Mouse (Mus musculus) intestine, embryonic 16.5 days (tissue): ENCODE results near the gene Gm6993. TPM values are rescaled to one million over a fixed set of nuclear protein-coding genes. Genes with fewer than 3 reads are reported as not detected.

Source experiments
- ATAC-seq: fragments of 200-750 bp; cut with Nextera tagmentation; 2 replicates; pipeline ENCODE4 v1.8.0; 2017; ENCODE audit warnings: moderate TSS enrichment, moderate library complexity
- H3K27ac ChIP-seq: fragments of 300-500 bp; sonication (generic); 2 replicates; pipeline ENCODE4 v1.5.1; 2014; ENCODE audit warnings: mild to moderate bottlenecking, low read length
- H3K27me3 ChIP-seq: fragments of 300-500 bp; sonication (generic); replicated peaks from 2 replicates; pipeline ENCODE4 v1.6.1; 2014; ENCODE audit warnings: low read length, control low read depth, mixed read lengths; ENCODE audit not compliant: control insufficient read depth, insufficient read depth
- H3K36me3 ChIP-seq: fragments of 300-500 bp; sonication (generic); 2 replicates; pipeline ENCODE4 v1.6.1; 2014; ENCODE audit warnings: low read length, control low read depth; ENCODE audit not compliant: control insufficient read depth, insufficient read depth
- H3K4me1 ChIP-seq: fragments of 300-500 bp; sonication (generic); 2 replicates; pipeline ENCODE4 v1.6.1; 2014; ENCODE audit warnings: low read length, control low read depth, mixed read lengths; ENCODE audit not compliant: control insufficient read depth, insufficient read depth
- H3K4me2 ChIP-seq: fragments of 300-500 bp; sonication (generic); 2 replicates; pipeline ENCODE4 v1.6.1; 2014; ENCODE audit warnings: low read depth, low read length, control low read depth
- H3K4me3 ChIP-seq: fragments of 300-500 bp; sonication (generic); 2 replicates; pipeline ENCODE4 v1.5.1; 2014; ENCODE audit warnings: mild to moderate bottlenecking, low read length
- H3K9ac ChIP-seq: fragments of 300-500 bp; sonication (generic); 2 replicates; pipeline ENCODE4 v1.6.1; 2014; ENCODE audit warnings: low read depth, low read length
- H3K9me3 ChIP-seq: fragments of 300-500 bp; sonication (generic); 2 replicates; pipeline ENCODE4 v1.6.1; 2016; ENCODE audit warnings: low read length, control low read depth; ENCODE audit not compliant: control insufficient read depth
- WGBS: fragments of 180-500 bp; shearing (Covaris S2); extraction: QIAGEN DNeasy Blood & Tissue Kit; methylation state at CpG from one replicate; pipeline ENCODE4 v1.1.7; 2014; 5-methylcytosine and 5-hydroxymethylcytosine counted together
- polyA plus RNA-seq: library from polyadenylated mRNA; unstranded; fragments of >200 nt; fragmentation: Nextera tagmentation; extraction: Ambion mirVana; gene quantifications from 2 replicates; pipeline ENCODE4 v1.2.1, GENCODE M21; 2015

Gene Gm6993
- polyA plus RNA-seq, 1 experiment from 2014 or later, result not detected

DNA sequence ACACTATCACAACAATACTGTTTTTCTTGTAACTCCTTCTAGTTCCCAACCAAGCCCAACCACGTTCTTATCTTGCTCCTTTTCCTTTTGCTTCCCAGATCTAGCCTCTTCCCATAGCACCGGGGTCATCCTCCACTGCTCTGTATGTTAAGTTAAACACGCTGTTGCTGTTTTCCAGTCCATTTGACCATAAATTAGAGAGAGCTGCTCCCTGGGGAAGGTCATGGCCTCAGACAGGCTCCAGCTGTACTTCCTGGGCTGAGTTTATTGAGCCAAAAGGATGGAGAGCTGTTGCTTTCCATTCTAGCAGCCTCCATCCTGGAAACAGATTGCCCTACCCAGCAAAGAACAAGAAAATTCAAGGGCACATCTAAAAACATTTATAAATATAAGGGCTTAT lies 7.6 kb downstream of the Gm6993 start:
- Histone ChIP-seq H3K9me3 (no peaks in the 10 kb centered on the region), H3K4me3 (no peak overlapping the region), H3K9ac (no peak overlapping the region), H3K27ac (no peak overlapping the region), H3K4me1 (peaks cover 21% of the 10 kb centered on the region), H3K4me2 (no peak overlapping the region), H3K27me3 (no peaks in the 10 kb centered on the region), H3K36me3 (no peaks in the 10 kb centered on the region)
- peak; percentile 54 for ATAC-seq
- 28% methylated on average over 3 of the region's 3 CpGs for WGBS

- Histone ChIP-seq H3K36me3 (no peaks in the 10 kb centered on the region), H3K27me3 (no peaks in the 10 kb centered on the region), H3K4me2 (no peak overlapping the region), H3K9ac (no peak overlapping the region), H3K9me3 (no peaks in the 10 kb centered on the region), H3K4me1 (peaks cover 21% of the 10 kb centered on the region), H3K4me3 (no peak overlapping the region), H3K27ac (no peak overlapping the region)
- no peak for ATAC-seq
- 47% methylated on average over 10 of the region's 10 CpGs for WGBS
These were observed 8.1 kb downstream of the Gm6993 start for GRCm38 (mm10) chr12:31248681-31249080.

DNA sequence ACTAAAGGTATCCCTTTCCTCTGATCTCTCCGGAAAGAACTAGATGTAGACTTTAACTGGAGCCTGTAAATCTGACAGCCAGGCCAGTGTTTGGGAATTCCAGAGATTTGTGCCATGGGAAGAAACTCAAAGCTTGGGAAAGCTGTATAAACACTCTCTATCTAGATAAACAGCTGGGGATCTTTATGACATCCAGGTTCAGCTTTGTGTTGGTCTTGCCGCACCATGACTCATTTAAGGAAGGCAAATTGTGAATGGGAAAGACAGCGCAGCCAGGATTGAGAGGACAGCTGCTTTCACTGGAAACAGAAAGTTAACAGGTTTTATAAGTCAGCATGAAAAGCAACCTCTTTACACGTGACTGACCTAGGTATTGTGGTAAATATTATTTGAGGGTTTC lies 11.7 kb downstream of the Gm6993 start:
- Histone ChIP-seq H3K9me3 (no peaks in the 10 kb centered on the region), H3K9ac (no peak overlapping the region), H3K4me2 (no peak overlapping the region), H3K36me3 (no peaks in the 10 kb centered on the region), H3K27ac (0 out of 2 replicates have a peak overlapping the region, but pooled peaks have one; percentile 13), H3K4me1 (peaks cover 29% of the 10 kb centered on the region), H3K4me3 (no peak overlapping the region), H3K27me3 (no peaks in the 10 kb centered on the region)
- WGBS, result 14% methylated on average over 4 of the region's 4 CpGs
- peak; percentile 39 for ATAC-seq

DNA sequence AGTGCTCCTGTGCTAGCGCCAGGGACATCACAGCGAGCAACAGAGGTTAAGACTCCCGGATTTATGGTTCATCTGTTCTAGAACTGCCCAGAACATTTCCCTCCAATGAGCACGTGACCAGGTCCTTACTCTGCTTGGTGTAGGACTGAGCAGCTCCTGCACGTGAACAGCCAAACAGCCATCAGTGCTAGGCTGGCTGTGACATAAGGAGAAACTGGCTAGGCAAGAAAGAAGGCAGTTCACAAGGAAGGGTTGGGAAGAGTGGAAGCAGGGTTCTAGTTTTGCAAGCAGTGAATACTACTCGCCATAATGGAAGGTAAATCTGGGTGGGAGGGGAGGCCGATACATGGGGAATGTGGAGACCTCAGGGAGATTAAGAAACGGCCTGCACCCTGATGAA lies 14.4 kb downstream of the Gm6993 start:
- Histone ChIP-seq H3K4me3 (no peak overlapping the region), H3K27ac (0 out of 2 replicates have a peak overlapping the region, but pooled peaks have one; percentile 48), H3K36me3 (no peaks in the 10 kb centered on the region), H3K4me1 (peaks cover 22% of the 10 kb centered on the region), H3K27me3 (no peaks in the 10 kb centered on the region), H3K4me2 (no peak overlapping the region), H3K9ac (no peak overlapping the region), H3K9me3 (no peaks in the 10 kb centered on the region)
- 66% methylated on average over 8 of the region's 8 CpGs for WGBS
- peak; percentile 48 for ATAC-seq

DNA sequence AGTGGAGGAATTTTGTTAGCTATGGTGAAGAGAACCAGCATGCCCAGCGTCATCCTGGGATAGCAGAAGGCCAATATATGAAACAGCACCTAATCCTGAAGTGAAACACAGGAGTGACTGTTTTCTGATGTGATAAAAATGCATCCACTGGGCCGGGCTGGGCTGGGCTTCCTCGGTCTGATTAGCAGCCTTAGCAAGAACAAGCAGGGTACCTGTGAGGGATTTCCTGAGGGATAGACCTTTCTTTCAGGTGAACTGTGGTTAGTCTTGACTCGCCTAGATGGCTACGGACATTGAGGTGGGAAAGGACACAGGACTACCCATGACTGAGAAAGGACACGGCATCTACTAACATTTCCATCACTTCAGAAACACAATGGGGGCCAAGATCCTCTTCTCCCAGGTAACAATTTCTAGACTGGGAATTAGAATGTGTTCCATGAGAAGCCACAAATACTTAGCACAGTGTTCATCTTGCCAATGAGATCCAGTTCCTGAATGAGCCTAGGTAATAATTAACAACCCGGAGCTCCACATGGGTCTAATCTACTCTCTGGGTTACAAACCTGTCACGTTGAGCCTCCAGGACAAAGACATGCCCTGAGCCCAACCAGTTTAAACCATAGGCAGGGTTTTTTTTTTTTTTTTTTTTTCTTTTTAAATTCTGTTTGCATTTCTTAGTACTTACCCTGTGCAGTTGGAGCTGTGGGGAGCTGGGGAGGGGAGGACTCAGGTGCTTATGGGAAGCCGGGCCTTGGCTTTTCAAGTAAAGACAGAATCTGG lies 15.7 kb downstream of the Gm6993 start:
- peak overlapping the region; percentile 5; the same call in 1 of the 2 replicates for H3K4me2 ChIP-seq
- 54% methylated on average over 9 of the region's 9 CpGs for WGBS

GRCm38 (mm10) chr12:31261882-31262281 lies 21.3 kb downstream of the Gm6993 start:
- Histone ChIP-seq H3K36me3 (no peaks in the 10 kb centered on the region), H3K27ac (no peak overlapping the region), H3K9ac (no peak overlapping the region), H3K4me1 (peaks cover 9% of the 10 kb centered on the region), H3K4me2 (no peak overlapping the region), H3K27me3 (no peaks in the 10 kb centered on the region), H3K9me3 (no peaks in the 10 kb centered on the region), H3K4me3 (no peak overlapping the region)
- no peak for ATAC-seq
- 69% methylated on average over 3 of the region's 3 CpGs for WGBS

More for the DNA sequence above, 15.7 kb downstream of the Gm6993 start:
- Histone ChIP-seq H3K9me3 (no peaks in the 10 kb centered on the region), H3K4me3 (no peak overlapping the region), H3K27me3 (no peaks in the 10 kb centered on the region), H3K9ac (no peak overlapping the region), H3K36me3 (no peaks in the 10 kb centered on the region), H3K27ac (peak overlapping the region; percentile 67), H3K4me1 (peaks cover 22% of the 10 kb centered on the region)
- ATAC-seq, result peak; percentile 93

DNA sequence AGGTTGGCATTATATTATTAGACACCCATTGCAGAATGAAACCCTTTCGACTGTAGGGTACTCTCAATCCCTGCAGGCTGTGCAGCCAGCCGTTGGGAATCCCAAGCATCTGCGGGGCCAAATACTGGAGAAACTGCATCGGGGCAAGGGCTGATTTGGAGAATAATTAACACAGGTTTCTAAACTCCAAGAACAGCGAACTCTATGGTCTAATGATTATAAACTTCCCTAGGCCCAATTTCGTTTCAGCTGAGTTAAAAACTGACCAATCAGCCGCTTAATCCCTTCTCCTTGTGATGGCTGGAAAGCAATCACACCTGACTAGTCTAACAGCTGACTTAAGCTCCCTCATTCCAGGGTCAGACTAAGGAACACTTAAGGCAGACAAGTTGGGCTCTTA lies 23.4 kb downstream of the Gm6993 start:
- Histone ChIP-seq H3K36me3 (no peaks in the 10 kb centered on the region), H3K27me3 (no peaks in the 10 kb centered on the region), H3K4me2 (0 out of 2 replicates have a peak overlapping the region, but pooled peaks have one; percentile 85), H3K27ac (no peak overlapping the region), H3K9me3 (no peaks in the 10 kb centered on the region), H3K9ac (no peak overlapping the region), H3K4me3 (no peak overlapping the region), H3K4me1 (peaks cover 4% of the 10 kb centered on the region)
- 29% methylated on average over 7 of the region's 7 CpGs for WGBS
- ATAC-seq, result no peak

DNA sequence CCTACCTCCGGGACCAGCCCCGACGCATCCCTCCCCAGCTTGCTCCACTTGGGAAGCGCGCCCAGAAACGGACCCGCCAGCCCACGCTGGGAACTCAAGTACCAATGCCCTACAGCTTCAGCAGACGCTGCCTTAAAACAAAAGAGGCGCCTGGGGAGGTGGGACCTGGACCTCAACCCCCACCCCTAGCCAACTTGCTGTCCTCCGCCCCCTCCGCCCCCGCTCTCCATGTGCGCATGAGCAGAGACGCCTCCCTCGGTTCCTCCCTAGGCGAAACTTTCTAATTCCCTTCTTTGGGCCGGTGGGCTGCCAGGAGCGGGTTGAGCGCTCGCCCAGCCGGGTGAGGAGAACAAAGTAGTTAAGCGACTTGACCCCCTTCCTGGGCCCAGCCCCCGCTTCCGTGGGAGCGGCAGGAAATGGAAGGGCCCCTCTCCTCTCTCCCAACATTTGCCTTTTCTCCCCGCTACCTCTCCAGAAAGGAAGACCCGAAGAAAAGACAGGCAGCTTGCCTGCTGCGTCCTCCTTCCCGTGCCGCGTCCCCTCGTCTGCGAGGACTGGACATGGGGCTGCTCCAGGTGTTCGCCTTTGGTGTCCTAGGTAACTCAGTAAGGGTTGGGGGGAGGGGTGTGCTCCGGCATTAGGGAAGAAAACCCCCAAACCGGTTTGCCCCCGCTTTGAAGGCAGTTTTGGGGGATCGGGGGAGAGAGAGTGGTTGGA lies 24.6 kb downstream of the Gm6993 start, which contains the start of gene Lamb1:
TSS of gene Lamb1 (plus strand) at position 230 of the 717 bp plus-strand sequence.
- Histone ChIP-seq H3K9me3 (no peaks in the 10 kb centered on the region), H3K4me1 (peaks cover 4% of the 10 kb centered on the region), H3K36me3 (no peaks in the 10 kb centered on the region), H3K27me3 (no peaks in the 10 kb centered on the region), H3K27ac (peak within 1 kb of the TSS; percentile 86), H3K9ac (peak within 1 kb of the TSS; percentile 83), H3K4me2 (peak within 1 kb of the TSS; percentile 85), H3K4me3 (peak within 1 kb of the TSS; percentile 78)
- WGBS, result under 1% methylated on average over 39 of the region's 39 CpGs
- ATAC-seq, result peak; percentile 78

DNA sequence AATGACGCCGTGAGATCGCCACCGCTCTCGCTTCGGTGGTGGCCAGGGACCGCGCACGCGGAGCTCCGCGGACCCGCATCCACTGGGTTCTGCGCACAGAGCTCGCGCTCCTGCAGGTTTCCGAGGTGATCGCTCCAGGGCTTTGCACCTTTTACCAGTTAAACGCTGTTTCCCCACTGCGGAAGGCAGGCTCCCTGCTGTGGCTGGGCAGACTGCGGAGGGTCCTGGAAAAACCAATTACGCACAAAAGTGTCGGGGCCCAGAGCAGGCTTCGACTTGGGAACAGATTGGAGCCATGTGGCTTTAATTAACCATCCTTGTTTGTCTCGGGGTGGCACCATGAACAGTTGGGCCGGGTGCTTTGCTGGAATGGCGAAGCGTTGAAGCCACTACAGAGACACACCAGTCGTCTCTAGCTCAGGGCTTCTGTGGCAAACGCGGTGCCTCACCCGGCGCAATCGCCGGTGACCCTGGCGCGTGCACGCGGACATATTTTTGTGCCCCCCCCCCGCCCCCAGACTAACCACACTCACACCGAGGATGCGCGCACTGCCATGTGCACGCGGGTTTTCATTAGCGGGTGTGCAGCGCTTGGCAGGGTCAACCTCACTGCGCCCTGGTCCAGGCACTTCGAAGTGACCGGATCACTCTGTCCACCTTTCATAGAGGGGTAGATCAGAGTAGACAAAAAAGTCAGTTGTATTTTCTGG lies 25.3 kb downstream of the Gm6993 start:
- WGBS, result 1% methylated on average over 50 of the region's 50 CpGs
- H3K36me3 ChIP-seq, result no peaks in the 10 kb centered on the region
- peak overlapping the region; percentile 85 for H3K4me2 ChIP-seq
- H3K9me3 ChIP-seq, result no peaks in the 10 kb centered on the region
- peak overlapping the region; percentile 86 for H3K27ac ChIP-seq
- H3K4me1 ChIP-seq, result peaks cover 11% of the 10 kb centered on the region
- ATAC-seq, result peak; percentile 43; the same call in 1 of the 2 replicates
- peak overlapping the region; percentile 78 for H3K4me3 ChIP-seq
- peak overlapping the region; percentile 83 for H3K9ac ChIP-seq
- H3K27me3 ChIP-seq, result no peaks in the 10 kb centered on the region
